Mouse (Mus musculus) adrenal gland, postnatal 4 days (tissue): ENCODE results near the gene Trpv5. TPM values are rescaled to one million over a fixed set of nuclear protein-coding genes. Genes with fewer than 3 reads are reported as not detected.

ENCODE experiments used
- DNase-seq, 2 experiments: peaks; one replicate each; pipeline ENCODE4 v3.0.0; 2021 to 2022; ENCODE audit warnings: low spot score in 2 of 2, mixed read lengths in 2 of 2
- long read RNA-seq, 2 experiments: library from polyadenylated mRNA; stranded (forward); transcript quantifications; one replicate each; pipeline ENCODE4 v2.0.0; 2021
- total RNA-seq, 2 experiments: library from RNA; stranded (reverse); gene quantifications; 2 replicates each; pipeline ENCODE4 v1.2.3; 2021

Gene Trpv5
- total RNA-seq, result 1 to 10 TPM in 1 of 2 experiments, not detected in 1; 1.2 TPM
- long read RNA-seq, experiment 1, result 0 reads
- long read RNA-seq, experiment 2, result 0 reads

GRCm38 (mm10) chr6:41680669-41681068, at the start of gene Trpv5:
Gene Trpv5 (minus strand): TSS chr6:41680769.
- DNase-seq, result no peak

GRCm38 (mm10) chr6:41727989-41728609, 47.5 kb upstream of the Trpv5 start:
- DNase-seq, result no peak

DNA sequence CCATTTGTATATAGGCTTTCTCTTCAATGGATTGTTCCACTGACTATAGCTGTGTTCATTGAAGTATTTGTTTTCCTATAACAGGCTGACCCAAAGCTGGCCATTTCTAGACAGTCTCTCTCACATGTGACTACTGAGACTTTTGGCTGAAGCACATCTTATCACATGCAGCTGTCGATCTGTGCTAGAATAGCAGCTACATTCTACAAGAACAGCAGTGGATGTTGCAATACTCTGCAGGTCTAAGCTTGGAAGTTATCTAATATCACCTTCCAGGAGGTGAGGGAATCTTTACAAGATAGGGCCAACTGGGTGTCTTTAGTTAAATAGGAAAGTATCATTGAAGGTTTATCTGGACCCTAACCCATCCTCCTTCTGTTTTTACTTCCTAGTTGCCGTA, 40.9 kb upstream of the Trpv5 start:
- no peak for DNase-seq

DNA sequence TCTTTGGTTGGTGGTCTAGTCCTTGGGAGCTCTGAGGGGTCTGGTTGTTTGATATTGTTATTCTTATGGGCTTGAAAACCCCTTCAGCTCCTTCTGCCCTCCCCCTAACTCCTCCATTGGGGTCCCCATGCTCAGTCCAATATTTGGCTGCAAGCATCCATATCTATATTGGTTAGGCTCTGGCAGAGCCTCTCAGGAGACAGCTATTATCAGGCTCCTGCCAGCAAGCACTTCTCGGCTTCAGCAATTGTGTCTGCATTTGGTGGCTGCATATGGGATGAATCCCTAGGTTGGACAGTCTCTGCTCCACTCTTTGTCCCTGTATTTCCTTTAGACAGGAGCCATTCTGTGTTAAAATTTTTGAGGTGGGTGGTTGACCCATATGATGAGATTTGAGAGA, 29.7 kb upstream of the Trpv5 start:
- DNase-seq, result no peak

DNA sequence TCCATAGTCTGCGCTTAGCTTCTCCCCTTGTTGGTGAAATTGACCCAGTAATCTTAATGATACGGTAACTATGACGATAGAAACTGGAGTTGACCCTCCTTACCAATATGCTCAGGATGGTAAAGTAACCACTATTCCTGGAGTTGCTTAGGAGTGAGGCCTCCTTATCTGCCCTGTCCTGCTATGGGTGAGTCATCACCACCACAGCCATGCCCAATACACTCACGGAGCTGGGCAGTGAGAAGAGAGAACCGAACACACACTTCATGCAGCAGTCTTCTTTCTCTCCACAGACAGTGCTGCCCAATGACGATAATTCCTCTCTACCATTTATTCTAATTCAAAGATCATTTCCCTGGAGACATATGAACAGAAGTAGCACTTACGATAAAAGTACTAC, 25.7 kb upstream of the Trpv5 start:
- no peak for DNase-seq

DNA sequence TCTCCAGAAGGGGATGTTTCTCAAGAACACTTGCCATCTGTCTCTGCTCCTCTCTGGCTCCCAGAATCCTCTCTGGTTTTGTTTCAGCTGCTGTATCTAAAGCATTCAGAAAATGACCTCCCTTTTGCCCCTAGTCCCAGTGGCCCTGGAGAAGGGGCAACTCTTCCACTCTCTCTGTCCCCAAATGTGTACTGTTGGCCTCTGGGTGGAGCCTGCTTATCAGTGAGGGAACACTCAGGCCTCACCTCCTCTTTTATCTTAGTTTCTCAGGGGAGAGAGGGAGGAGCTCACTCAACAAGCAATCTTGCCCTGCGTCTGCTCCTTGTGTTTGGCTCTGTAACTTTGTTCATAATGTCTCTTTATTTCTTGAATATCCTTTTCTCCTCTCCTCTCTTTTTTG, 23.6 kb upstream of the Trpv5 start, which contains the start of gene Kel:
TSS of gene Kel (minus strand) at position 217 of the 400 bp plus-strand sequence.
- no peak for DNase-seq

DNA sequence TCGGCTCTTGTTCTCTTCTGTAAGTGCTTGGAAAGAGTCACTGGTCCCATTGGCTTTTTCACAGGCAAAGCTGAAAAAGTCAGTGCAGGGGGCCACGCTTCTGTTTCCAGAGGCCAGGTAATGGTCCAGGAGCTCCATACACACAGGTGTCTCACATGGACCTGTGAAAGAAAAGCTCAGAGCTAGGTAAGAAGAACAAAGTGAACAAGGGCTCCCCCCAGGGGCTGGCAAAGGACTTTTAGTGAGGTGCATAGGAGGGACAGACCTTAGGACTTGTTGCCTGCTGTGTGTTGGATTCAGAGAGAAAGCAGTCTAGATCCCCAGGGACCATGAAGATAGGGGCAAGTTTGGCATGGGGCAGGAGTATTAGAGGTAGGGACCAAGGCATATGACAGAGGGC, 22.4 kb upstream of the Trpv5 start:
- no peak for DNase-seq

DNA sequence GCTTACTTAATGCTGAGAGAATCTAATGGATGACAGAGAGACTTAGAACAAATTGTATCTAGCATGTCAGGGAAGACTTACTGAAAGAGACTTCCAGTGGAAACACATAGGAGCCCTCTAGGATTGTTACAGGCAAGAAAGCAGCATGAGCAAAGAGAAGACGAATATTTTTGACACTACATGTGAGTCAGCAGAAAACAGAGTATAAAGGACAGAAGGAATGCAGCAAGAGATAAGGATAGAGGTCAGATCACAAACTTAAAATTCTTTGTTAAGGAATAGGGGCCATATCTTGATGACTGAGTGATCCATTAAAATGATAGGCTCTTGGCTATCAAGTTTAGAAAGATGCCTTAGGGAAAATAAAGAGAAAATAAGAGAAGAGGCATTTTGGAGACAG, 20.7 kb upstream of the Trpv5 start:
- no peak for DNase-seq

- no peak for DNase-seq
These were observed 13.8 kb upstream of the Trpv5 start for GRCm38 (mm10) chr6:41694407-41694806.

DNA sequence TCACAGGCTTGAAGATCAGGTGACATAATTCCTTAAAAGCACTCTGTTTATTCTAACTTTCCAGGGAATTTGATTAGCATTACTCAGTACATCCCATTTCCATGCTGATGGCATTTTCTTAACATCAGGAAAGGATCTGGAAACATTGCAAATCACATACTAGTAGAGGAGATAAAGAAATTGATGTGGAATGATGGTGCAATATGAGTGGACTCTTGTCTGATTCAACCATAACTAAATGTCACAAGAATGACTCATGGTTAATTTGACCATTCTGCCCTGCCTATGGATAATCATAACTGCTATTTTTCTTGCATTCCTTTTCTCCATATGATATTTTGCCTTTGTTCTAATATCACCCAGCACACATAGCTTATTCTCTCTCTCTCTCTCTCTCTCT, 11.6 kb upstream of the Trpv5 start:
- no peak for DNase-seq

GRCm38 (mm10) chr6:41685596-41685995, 5.0 kb upstream of the Trpv5 start:
- DNase-seq, result no peak

DNA sequence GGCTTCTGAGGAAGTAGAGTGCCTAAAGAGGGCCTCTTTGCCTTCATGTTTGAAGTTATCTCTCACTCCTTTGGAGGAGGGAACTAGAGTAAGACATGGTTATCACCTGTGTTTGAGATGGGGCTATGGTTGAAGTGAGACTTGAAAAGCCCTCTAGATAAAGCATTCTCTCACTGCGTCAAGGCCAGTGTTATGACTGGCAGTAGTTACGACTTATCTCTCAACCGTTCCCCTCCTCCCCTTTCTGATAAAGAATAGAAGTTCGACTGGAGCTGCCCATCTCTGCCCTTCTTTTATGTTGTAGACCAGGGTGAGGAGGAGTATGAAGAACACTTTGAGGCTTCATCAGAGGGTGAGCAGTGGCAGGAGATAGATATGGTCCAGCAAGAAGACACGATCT, 4.3 kb upstream of the Trpv5 start:
- DNase-seq, result no peak

DNA sequence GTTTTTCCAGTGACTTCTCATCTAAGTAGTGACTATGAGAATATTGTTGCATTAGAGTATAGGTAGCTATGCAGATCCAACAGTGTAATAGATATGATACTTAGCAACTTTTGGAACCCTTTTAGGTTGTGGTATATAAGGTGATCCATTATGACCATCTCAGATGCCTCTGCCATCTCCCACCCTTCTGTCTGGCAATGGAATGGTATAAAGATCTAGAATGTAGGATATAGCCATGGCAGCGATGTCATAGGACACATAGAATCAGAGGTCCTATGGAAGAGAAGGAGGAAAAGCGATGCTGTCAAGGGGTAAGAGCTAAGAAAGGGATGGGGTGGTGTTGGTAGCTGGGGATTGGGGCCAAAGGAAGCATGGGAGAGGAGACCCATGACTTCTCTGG, 3.6 kb upstream of the Trpv5 start, which contains the start of gene Llcfc1:
TSS of gene Llcfc1 (plus strand) at position 301 of the 400 bp plus-strand sequence.
- no peak for DNase-seq

DNA sequence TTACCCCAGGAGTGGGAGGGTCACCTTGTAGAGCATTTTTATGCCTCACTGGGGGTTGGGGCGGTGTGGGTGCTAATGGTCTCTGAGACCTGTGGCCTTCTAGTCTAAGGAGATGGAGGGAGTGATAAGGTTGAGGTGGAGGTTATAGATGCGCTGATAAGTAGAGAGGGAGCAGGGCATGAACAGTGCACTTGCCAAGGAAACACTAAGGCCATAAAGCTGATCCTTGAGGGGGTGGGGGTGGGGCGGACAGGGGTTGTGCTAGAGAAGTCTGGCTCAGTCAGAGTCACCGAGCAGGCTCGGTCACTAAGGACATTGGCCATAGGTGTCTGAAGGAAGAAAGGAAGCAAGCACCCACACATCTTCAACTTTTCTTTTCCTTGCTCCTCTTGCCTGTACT, 1.1 kb upstream of the Trpv5 start:
- no peak for DNase-seq

- no peak for DNase-seq
These were observed 4.0 kb downstream of the Trpv5 start for GRCm38 (mm10) chr6:41676530-41676929.

DNA sequence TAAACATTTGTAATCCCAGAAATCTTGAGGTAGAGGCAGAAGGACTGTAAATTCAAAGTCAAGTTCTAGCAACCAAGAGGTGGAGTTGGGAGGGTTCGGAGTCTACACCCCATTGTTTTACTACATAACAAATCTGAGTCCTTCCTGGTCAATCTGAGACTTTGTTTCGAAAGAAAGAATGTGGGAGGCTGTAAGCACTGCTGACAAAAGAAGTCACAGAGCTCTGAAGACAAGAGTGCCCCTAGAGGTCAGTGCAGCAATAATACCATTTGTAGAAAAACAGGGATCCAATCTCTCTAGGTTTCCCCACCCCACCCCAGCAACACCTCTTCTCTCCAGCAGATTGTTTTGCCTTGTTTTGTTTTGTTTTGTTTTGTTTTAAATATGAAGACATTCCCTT, 18.2 kb downstream of the Trpv5 start:
- no peak for DNase-seq

GRCm38 (mm10) chr6:41658487-41658886, 22.1 kb downstream of the Trpv5 start:
- no peak for DNase-seq

GRCm38 (mm10) chr6:41654648-41655047, 25.9 kb downstream of the Trpv5 start:
- no peak for DNase-seq

GRCm38 (mm10) chr6:41653173-41653572, 27.4 kb downstream of the Trpv5 start:
- no peak for DNase-seq

GRCm38 (mm10) chr6:41646672-41647071, 33.9 kb downstream of the Trpv5 start:
- no peak for DNase-seq

- DNase-seq, result no peak
These were observed 34.3 kb downstream of the Trpv5 start for GRCm38 (mm10) chr6:41646220-41646619.

DNA sequence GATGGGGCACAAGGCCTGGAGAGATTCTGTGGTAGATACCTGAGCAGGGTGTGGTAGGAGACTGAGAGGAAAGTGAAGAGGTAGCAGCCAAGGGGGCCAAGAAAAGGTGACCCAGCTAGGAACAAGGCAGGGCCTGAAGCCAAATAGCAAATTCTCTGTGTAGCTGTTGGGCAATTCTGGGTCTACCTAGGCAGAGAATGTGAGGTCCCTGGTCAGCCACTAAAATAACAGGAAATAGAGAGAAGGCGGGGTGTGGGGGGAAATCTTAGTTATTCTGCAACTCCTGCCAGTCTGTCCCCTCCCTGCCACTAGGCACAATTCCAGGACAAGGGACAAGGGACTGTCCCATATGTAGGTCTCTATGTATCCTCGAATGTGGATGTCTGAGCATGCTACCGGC, 37.3 kb downstream of the Trpv5 start:
- no peak for DNase-seq

DNA sequence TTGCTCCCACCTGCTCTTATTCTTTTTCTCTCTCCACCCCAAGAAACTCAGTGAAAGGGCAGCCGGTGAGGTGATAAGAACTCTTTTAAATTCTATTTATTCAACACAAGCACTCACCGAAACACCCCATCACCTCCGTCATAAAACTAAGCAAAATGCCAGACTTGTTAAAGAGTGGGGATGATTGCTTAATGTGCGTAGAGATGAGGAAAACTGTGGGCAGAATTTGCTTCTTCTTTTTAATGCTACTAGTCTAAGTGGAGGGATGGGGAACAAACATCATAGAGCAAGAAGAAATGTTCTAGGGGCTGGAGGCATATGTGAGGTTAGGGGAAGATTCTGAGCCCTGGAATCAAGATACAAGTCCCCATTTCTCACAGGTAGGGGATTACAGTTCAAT, 37.8 kb downstream of the Trpv5 start:
- DNase-seq, result no peak
